Mouse (Mus musculus) brain, embryonic 14.5 days (tissue): Measurements from ENCODE around the gene Ccdc83. TPM values are rescaled to one million over a fixed set of nuclear protein-coding genes. Genes with fewer than 3 reads are reported as not detected.

Source experiments
- DNase-seq: peaks from one replicate; pipeline ENCODE4 v3.0.0-alpha.2; 2011; ENCODE audit warnings: low read depth
- CTCF ChIP-seq: fragments of 200-500 bp; IDR thresholded peaks from 2 replicates; pipeline ENCODE4 v1.5.1; 2012; ENCODE audit warnings: inconsistent platforms, mild to moderate bottlenecking, moderate library complexity, borderline replicate concordance; ENCODE audit not compliant: insufficient read depth, insufficient read length; ENCODE audit errors: extremely low read depth
- POLR2A ChIP-seq: fragments of 200-500 bp; IDR thresholded peaks from 2 replicates; pipeline ENCODE4 v1.6.1; 2012; ENCODE audit warnings: mild to moderate bottlenecking, inconsistent platforms, borderline replicate concordance; ENCODE audit not compliant: poor library complexity, insufficient read depth, insufficient read length, severe bottlenecking; ENCODE audit errors: extremely low read depth
- polyA plus RNA-seq: library from polyadenylated mRNA; depleted of rRNA; stranded (reverse); fragments of >200 nt; gene quantifications from 2 replicates; pipeline ENCODE4 v1.2.3, GENCODE M21; 2012; rRNA removed

The Ccdc83 gene
- polyA plus RNA-seq = not detected in 2 replicates

DNA sequence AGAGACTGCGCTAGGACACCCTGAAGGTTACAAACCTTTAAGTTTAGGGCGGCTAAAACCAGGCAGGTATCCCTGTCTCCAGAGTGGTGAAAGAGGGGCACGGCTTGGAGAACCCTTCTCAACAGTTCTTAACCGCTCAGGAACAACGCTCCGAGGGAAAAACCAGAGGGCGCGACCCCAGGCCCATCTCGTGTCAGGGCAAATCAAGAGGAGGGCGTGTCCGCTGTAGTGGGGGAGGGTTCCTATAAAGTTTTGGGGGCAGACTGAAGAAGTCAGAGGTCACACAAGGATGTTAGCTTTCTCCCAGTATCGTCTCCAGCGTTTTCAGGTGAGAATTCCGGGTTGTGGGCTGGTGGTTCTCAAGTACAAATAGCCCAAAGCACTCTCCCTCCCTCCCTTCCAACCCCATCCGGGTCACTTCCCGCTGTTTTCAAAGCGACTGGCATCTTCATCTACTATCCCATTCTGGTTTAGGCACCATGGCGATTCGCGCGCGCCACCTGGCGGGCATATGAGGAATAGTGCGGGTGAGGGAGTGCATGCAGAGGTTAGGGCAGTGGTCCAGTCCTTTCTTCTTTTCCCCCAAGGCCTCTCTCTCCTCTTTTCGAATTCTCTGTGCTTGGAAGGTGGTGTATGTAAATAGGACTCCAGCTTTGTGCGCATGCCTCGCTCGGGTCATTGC, at the start of gene Ccdc83:
TSS of gene Ccdc83 (minus strand) at position 489 of the 682 bp plus-strand sequence.
- peak; percentile 85 for DNase-seq
- TF ChIP-seq CTCF (peak; percentile 98), POLR2A (no peak)

DNA sequence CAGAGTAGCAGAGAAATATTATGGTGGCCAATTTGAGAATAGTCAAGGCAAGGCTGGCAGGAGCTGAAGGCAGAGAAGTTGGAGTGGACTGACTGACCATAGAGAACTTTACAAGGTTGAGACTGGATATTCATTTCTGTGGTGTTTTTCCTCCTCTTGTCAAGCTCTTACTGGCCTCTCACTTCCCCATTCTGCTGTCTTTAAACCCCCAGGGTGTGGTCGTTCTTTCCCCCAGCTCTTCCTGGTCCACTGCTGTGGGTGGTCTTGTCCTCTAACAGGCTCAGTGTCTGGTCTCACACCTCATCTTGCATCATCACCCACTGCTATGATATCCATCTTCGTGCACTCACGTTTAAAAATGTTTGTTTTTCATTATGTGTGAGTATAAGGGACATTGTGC, 47.8 kb upstream of the Ccdc83 start:
- TF ChIP-seq POLR2A = no peak
- TF ChIP-seq CTCF = no peak
- DNase-seq = no peak

DNA sequence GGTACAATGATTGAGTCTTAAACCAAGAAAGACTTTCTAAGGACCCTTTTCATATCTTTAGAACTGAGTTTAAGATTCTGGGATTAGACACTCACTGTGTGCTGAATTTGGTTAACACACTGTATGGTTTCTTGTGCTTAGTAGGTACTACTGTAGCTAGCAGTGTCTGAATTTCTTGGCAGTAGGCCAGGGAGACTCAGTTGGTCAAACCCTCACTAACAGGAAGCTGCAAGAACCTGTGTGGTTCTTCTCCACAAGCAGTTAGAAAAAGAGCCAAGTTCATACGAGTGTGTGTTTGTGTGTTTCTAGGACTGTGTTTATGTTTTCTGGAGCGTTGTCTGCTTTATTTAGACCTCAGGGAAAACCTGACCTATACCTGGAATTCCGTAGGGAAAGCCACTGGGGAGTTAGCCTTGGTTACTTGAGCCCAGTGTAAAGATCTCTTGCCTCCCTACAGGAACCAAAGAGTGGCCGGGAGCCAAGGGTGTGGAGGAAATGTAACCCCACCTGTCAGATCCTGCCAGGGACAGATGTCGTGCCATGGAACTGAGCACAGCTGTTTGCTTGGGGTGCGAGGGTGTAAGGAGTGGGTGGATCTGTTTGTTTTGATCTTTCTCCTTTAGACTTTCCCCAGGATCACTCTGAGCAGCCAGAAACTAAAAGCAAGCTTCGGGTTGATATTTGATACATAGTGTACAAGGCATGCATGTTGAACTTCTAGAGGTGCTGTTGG, 46.7 kb upstream of the Ccdc83 start:
- DNase-seq = no peak
- TF ChIP-seq CTCF = no peak
- no peak for TF ChIP-seq POLR2A

DNA sequence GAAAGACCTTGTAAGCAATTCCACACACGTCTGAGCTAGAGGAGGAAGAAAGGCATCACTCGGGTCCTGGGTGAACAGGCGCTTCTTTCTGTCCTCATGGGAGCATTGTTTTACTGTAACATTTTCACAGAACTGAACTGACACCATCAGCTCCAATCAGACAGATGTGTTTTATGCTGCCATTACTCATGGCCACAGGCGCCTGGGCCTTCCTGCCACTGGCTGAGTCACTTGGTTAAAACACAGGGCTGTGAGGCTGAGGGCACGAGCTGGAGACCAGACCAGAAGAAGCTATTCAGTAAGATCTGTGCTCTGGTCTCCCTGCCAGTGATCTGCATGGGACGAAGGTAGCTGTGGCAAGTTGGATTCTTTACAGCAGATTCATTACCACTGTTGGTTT, 42.4 kb upstream of the Ccdc83 start:
- no peak for TF ChIP-seq CTCF
- no peak for TF ChIP-seq POLR2A
- DNase-seq = no peak

DNA sequence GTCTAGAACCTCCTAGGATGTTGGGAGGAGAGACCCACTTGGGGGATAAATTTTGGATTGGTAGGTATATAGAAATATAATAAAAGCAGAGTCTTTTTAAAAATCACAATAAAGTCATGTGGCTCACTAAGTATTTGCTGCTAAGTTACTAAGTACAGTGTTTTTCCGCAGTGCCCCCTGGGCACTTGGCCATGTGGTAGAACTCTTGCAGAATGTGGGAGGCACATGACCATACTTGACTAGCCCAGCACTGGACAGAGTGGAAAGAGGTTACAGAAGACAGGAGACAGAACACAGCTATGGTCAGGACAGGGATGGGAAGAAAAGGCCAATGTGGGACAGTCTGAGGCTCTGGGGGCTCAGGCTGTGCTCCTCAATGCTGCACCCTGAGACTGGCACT, 41.4 kb upstream of the Ccdc83 start:
- TF ChIP-seq CTCF = no peak
- no peak for TF ChIP-seq POLR2A
- no peak for DNase-seq

DNA sequence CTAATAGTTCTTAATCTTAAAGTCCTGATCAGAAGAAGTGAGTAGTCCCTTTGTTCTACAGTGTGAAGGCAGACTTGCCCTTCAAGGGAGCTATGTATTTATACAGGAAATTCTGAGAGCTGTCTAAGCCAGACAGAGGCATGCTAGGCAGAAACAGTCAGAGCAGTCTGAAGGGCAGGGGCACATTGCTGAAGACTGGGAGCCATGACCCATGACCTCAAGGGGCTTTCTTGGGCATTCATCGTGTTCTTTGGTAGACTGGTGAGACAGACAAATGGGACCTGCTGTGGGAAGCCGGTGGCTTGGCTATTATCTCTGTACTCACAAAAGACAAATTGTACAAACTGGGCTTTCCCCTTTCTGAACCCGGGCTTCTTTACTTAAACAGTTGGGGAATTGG, 40.5 kb upstream of the Ccdc83 start:
- DNase-seq = no peak
- TF ChIP-seq CTCF (no peak), POLR2A (no peak)

DNA sequence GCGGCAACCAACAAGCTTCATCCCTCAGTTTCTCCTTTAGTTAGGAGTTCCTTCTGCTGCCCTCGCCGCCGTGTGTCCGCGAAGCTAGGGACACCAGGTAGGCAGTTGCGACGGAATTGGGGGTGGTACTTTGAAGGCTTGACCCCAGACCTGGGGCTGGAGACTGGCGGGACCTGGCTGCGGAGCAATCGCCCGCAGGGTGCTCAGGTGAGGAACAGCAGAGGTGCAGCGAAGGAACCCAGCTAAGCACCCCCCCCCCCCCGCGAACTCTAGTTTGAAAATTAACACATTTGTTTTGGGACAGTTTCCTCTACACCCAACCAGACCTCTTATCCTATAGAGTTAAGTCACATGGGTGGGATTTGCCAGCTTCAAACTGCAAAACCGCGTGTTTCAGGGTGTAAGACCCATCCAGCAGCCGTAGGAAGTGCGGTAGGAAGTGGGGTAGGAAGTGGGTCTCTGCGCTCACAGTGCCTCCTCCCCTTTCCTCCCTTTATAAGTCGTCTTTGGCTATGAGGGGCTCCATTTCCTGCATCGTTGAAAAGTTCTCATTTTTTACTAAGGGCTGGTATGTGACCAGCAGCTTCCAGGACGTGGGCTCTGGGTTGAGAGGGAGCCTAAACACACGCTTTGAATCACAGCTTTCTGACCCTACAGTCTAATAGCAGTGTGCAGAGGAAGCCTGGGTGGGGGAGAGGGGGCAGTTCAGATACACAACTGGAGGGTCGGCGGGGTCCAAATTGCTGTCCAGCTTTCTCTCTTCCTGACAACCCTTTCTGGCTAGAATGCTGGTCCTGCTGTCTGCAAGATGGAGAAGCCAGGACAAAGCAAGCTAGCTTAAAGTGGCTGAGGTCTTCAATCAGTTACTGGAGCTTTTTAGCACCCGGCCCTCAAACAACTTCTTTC, 37.3 kb upstream of the Ccdc83 start:
- DNase-seq = peak; percentile 26
- TF ChIP-seq CTCF = no peak

DNA sequence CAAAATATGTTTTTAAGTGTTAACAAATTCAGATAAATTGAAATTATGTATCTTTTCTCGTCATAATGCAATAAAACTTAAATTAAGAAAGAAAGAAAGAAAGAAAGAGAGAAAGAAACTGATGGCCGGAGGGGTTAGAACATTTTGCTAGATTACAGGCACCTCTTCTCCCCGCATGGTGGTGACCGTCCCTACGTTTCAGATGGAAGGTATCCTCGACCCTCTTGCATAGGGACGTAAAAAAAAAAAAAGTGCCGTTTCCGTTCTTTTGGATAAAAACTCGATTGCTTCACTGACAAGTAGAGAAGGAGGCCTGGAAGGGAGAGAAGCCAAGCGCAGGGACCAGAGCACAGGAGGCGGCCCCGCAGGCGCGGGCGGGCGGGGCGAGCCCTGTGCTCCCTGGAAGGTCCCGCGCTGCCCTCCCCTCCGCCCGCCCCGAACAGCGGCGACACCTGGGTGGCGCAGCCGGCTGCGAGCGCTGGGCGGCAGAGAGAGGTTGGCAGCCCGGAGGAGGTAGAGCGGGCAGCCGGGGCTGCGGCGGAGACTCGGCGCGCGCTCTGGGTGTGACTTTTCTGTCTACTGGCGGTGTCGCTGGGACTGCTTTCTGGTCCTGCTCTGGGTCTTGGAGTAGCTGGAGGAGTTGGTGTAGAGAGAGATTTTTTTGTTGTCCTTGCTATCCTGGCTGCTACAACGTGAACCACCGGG, 36.5 kb upstream of the Ccdc83 start, which contains the start of gene Sytl2:
TSS of gene Sytl2 (plus strand) at position 311 of the 705 bp plus-strand sequence.
- TF ChIP-seq POLR2A (no peak), CTCF (no peak; the same call in 1 of the 2 replicates)
- peak; percentile 67 for DNase-seq

DNA sequence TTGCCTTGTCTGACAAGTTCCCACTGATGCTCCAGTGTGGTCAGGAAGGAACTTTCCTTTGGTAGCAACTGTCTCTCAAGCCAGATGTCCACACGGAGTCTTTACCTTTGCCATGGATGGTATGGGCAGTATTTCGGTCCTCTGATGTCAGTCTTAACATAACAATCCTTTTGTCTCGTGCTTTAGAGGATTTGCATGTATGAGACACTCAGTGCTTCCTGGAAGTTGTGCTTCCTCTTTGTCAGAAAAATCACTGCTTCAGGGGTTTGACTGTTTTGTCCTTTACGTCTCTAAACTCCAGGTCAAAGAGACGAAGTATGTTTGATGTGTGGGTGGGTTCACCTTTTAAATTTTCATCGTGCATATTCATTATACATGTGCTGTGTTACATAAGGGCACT, 26.3 kb upstream of the Ccdc83 start:
- TF ChIP-seq CTCF = no peak
- no peak for TF ChIP-seq POLR2A
- no peak for DNase-seq

DNA sequence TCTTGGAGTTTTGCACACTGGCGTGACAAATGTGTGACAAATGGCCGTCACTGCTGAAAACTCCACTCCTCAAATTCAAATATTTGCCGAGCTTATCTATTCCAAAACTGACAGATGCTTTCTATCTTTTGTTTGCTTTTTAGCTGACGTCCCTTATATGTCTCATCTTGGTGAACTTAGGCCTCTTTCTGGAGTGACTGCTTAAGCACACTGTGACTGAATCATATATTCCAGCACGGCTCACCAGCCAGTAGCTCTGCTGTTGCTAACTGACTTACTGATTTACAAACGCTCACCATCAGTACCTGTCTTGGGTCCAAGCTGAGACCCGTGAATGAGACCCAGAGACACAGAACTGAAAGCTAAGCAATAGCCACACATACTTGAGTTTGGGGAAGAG, 19.2 kb upstream of the Ccdc83 start:
- DNase-seq = no peak
- TF ChIP-seq POLR2A = no peak
- no peak for TF ChIP-seq CTCF

DNA sequence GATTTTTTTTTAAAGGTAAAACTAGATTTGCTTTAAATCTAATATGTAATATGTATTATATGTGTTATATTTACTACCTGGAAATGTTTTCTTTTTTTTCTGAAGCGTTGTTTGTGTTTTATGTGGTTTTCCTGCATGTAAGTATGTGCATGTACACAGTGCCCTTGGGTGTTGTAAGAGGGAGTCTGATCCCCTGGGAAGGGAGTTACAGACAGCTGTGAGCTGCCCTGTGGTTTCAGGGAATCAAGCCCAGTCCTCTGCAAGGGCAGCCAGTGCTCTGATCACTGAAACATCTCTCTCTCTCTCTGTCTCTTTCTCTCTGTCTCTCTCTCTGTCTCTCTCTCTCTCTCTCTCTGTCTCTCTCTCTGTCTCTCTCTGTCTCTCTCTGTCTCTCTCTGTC, 17.2 kb upstream of the Ccdc83 start:
- no peak for TF ChIP-seq CTCF
- no peak for TF ChIP-seq POLR2A
- DNase-seq = no peak
